Comparison of ENCODE assay signal across 18 mouse cellular contexts in genomic region chr13:99259502-99260174, GRCm38 (mm10).
A peak's percentile ranks its signal among the peaks of the same experiment; 100 is the strongest.
DNase-seq lines count a peak whose midpoint lies in the region; TF ChIP-seq lines count a peak whose summit lies in the region.
"Had no signal": no experiment of that assay in that cellular context is flagged by ENCODE, and none has a peak within 500 bp of the region (broad histone marks: within the 10 kb centered on the region; RNA-seq: fewer than 3 reads in every experiment).

No protein-coding gene starts in this region.

- no peaks in the 10 kb centered on the region for H3K79me2 ChIP-seq in C2C12 (ENCODE audit: control insufficient read depth, insufficient read depth)

- peak; percentile 41 for DNase-seq in heart, embryonic 10.5 days (ENCODE audit: low spot score)
- no peak for DNase-seq in heart, postnatal 25 days (ENCODE audit: low spot score)
- DNase-seq in brain, adult 2 months (ENCODE audit: low read depth, low spot score): peak; percentile 73
- DNase-seq in mesoderm, embryonic 11.5 days (ENCODE audit: low read depth, low spot score): peak; percentile 34
- DNase-seq in lung, postnatal 4 days: no peak
- no peak for DNase-seq in thymus, adult 2 months
- DNase-seq: adrenal gland, postnatal 14 days; cerebellum, adult 9-11 months; gastrocnemius, postnatal 25 days; kidney, adult 9 months; layer of hippocampus, adult 9-11 months; lung, postnatal 14 days; midbrain, embryonic 14.5 days had no signal

- no peak overlapping the region for H3K27ac ChIP-seq in heart, embryonic 10.5 days
- H3K27ac ChIP-seq in thymus, adult 2 months (ENCODE audit: control insufficient read depth, insufficient read depth, low read length): no peak overlapping the region
- H3K27ac ChIP-seq: embryonic facial prominence, embryonic 12.5 days; hindbrain, embryonic 10.5 days; hindbrain, postnatal 0 days; stomach, postnatal 0 days had no signal

- no peaks in the 10 kb centered on the region for H3K36me3 ChIP-seq in heart, embryonic 10.5 days
- H3K36me3 ChIP-seq in C2C12 (ENCODE audit: control insufficient read depth, insufficient read depth): no peaks in the 10 kb centered on the region
- no peaks in the 10 kb centered on the region for H3K36me3 ChIP-seq in thymus, adult 2 months (ENCODE audit: control insufficient read depth, insufficient read depth, low read length)
- H3K36me3 ChIP-seq: embryonic facial prominence, embryonic 12.5 days; hindbrain, embryonic 10.5 days had no signal

- WGBS in heart, embryonic 10.5 days: 79% methylated on average over 15 of the region's 15 CpGs
- 93% methylated on average over 15 of the region's 15 CpGs for WGBS in thymus, adult 2 months

- TF ChIP-seq POLR2A in thymus, adult 2 months (IDR thresholded peaks at IDR 0.05; ENCODE audit: control insufficient read depth, extremely low read depth, insufficient read depth, low read length, poor library complexity): no peak

- intact Hi-C loops in heart, postnatal 25 days (cut with DNase I): loop anchor here (5.0 kb wide), 1 partner anchor 53 kb away; no protein-coding TSS in a partner anchor

- H3K79me3 ChIP-seq in C2C12 (ENCODE audit: low read depth): no peaks in the 10 kb centered on the region

- H3K27me3 ChIP-seq in heart, embryonic 10.5 days (ENCODE audit: insufficient read depth, poor library complexity, severe bottlenecking): no peaks in the 10 kb centered on the region
- H3K27me3 ChIP-seq in C2C12 (ENCODE audit: control insufficient read depth, insufficient read depth, insufficient read length): no peaks in the 10 kb centered on the region
- H3K27me3 ChIP-seq in thymus, adult 2 months (ENCODE audit: control insufficient read depth, insufficient read depth, low read length): no peaks in the 10 kb centered on the region
- H3K27me3 ChIP-seq: embryonic facial prominence, embryonic 12.5 days had no signal

- no peak overlapping the region for H3K4me3 ChIP-seq in heart, embryonic 10.5 days
- H3K4me3 ChIP-seq in C2C12 (ENCODE audit: insufficient read depth, poor library complexity, severe bottlenecking): no peak overlapping the region
- no peak overlapping the region for H3K4me3 ChIP-seq in thymus, adult 2 months (ENCODE audit: control insufficient read depth, insufficient read depth, low read length)
- H3K4me3 ChIP-seq: embryonic facial prominence, embryonic 12.5 days; hindbrain, embryonic 10.5 days had no signal

- H3K9me3 ChIP-seq in heart, embryonic 10.5 days: no peaks in the 10 kb centered on the region
- H3K9me3 ChIP-seq: embryonic facial prominence, embryonic 12.5 days; hindbrain, embryonic 10.5 days had no signal

- no peak for TF ChIP-seq CTCF in C2C12 (IDR thresholded peaks at IDR 0.05; ENCODE audit: control insufficient read depth, insufficient read depth, insufficient read length)
- TF ChIP-seq CTCF in thymus, adult 2 months (IDR thresholded peaks at IDR 0.05; ENCODE audit: borderline replicate concordance, control insufficient read depth, extremely low read depth, insufficient read depth, low read length, poor library complexity): no peak

- H3ac ChIP-seq in C2C12 (ENCODE audit: control insufficient read depth, insufficient read length, low read depth): no peak overlapping the region

- peaks cover 7% of the 10 kb centered on the region; the same call in 1 of the 2 replicates for H3K4me1 ChIP-seq in heart, embryonic 10.5 days
- H3K4me1 ChIP-seq in thymus, adult 2 months (replicated peaks; ENCODE audit: control insufficient read depth, insufficient read depth, low read length): no peaks in the 10 kb centered on the region
- H3K4me1 ChIP-seq: embryonic facial prominence, embryonic 12.5 days; hindbrain, embryonic 10.5 days had no signal

TF ChIP-seq in C2C12, 6 proteins besides CTCF, POLR2A, EP300 and RAD21:
- TF ChIP-seq FOSL1 (IDR thresholded peaks at IDR 0.05; ENCODE audit: insufficient read depth, low read length, poor library complexity, severe bottlenecking) (no peak), MYOD1 (IDR thresholded peaks at IDR 0.05; ENCODE audit: control insufficient read depth, insufficient read length, low read depth) (peak; percentile 99), CEBPB (IDR thresholded peaks at IDR 0.05; ENCODE audit: low read depth) (no peak)

Comparison
In these comparisons a context has a peak if more than half of its experiments do, and no peak if none do; other contexts are left out.
1. DNase-seq: peak in heart, embryonic 10.5 days (single experiment), brain, adult 2 months (single experiment) and mesoderm, embryonic 11.5 days (single experiment); none in heart, postnatal 25 days (single experiment), lung, postnatal 4 days (0 of 2) and thymus, adult 2 months (single experiment).